Mouse (Mus musculus) lung, embryonic 14.5 days (tissue): ENCODE data around the gene Hyal1. TPM values are rescaled to one million over a fixed set of nuclear protein-coding genes. Genes with fewer than 3 reads are reported as not detected.
A peak's percentile ranks its signal among the peaks of the same experiment; 100 is the strongest.

ENCODE experiments used
- ATAC-seq: fragments of 200-750 bp; cut with Nextera tagmentation; 2 replicates; pipeline ENCODE4 v1.8.0; 2017; ENCODE audit warnings: mild to moderate bottlenecking, moderate TSS enrichment, moderate library complexity; ENCODE audit not compliant: insufficient read depth
- DNase-seq: peaks from one replicate; pipeline ENCODE4 v3.0.0-alpha.2; 2015
- H3K27ac ChIP-seq: fragments of 300-500 bp; sonication (generic); 2 replicates; pipeline ENCODE4 v1.5.1; 2014; ENCODE audit warnings: low read depth, mild to moderate bottlenecking, moderate library complexity
- H3K27me3 ChIP-seq: fragments of 300-500 bp; sonication (generic); 2 replicates; pipeline ENCODE4 v1.6.1; 2014; ENCODE audit warnings: low read length, control low read depth; ENCODE audit not compliant: insufficient read depth
- H3K36me3 ChIP-seq: fragments of 300-500 bp; sonication (generic); 2 replicates; pipeline ENCODE4 v1.6.1; 2014; ENCODE audit warnings: control low read depth; ENCODE audit not compliant: insufficient read depth
- H3K4me1 ChIP-seq: fragments of 300-500 bp; sonication (generic); 2 replicates; pipeline ENCODE4 v1.6.1; 2014; ENCODE audit warnings: antibody characterized with exemption, control low read depth; ENCODE audit not compliant: insufficient read depth
- H3K4me2 ChIP-seq: fragments of 300-500 bp; sonication (generic); 2 replicates; pipeline ENCODE4 v1.6.1; 2014; ENCODE audit warnings: mild to moderate bottlenecking
- H3K4me3 ChIP-seq: fragments of 300-500 bp; sonication (generic); 2 replicates; pipeline ENCODE4 v1.5.1; 2014; ENCODE audit warnings: low read depth, low read length
- H3K9ac ChIP-seq: fragments of 300-500 bp; sonication (generic); 2 replicates; pipeline ENCODE4 v1.6.1; 2014
- H3K9me3 ChIP-seq: fragments of 300-500 bp; sonication (generic); 2 replicates; pipeline ENCODE4 v1.6.1; 2016; ENCODE audit warnings: low read depth, low read length, control low read depth
- CTCF ChIP-seq: IDR thresholded peaks from 2 replicates; pipeline ENCODE4 v1.5.1; 2016; ENCODE audit warnings: antibody characterized with exemption, low read depth
- WGBS: fragments of 180-500 bp; shearing (Covaris S2); extraction: QIAGEN DNeasy Blood & Tissue Kit; methylation state at CpG from one replicate; pipeline ENCODE4 v1.1.7; 2014; 5-methylcytosine and 5-hydroxymethylcytosine counted together
- polyA plus RNA-seq: library from polyadenylated mRNA; unstranded; fragments of >200 nt; fragmentation: Nextera tagmentation; extraction: Ambion mirVana; gene quantifications from 2 replicates; pipeline ENCODE4 v1.2.1, GENCODE M21; 2014

Gene Hyal1
- polyA plus RNA-seq, 1 experiment from 2014 or later, result 5.9 TPM

GRCm38 (mm10) chr9:107626158-107626843 lies 49.6 kb downstream of the Hyal1 start:
- peaks cover 36% of the 10 kb centered on the region for H3K4me1 ChIP-seq

GRCm38 (mm10) chr9:107626844-107627277 lies 50.1 kb downstream of the Hyal1 start:
- DNase-seq, result peak; percentile 93
- TF ChIP-seq CTCF, result peak; percentile 99
- ATAC-seq, result peak; percentile 66
- H3K9ac ChIP-seq, result peak overlapping the region; percentile 42
- no peaks in the 10 kb centered on the region for H3K27me3 ChIP-seq
- peak overlapping the region; percentile 86 for H3K27ac ChIP-seq
- WGBS, result 5% methylated on average over 2 of the region's 2 CpGs
- peaks cover 62% of the 10 kb centered on the region for H3K36me3 ChIP-seq
- H3K4me1 ChIP-seq, result peaks cover 41% of the 10 kb centered on the region
- peak overlapping the region; percentile 48 for H3K4me2 ChIP-seq
- no peak overlapping the region for H3K4me3 ChIP-seq
- no peaks in the 10 kb centered on the region for H3K9me3 ChIP-seq

More at GRCm38 (mm10) chr9:107626158-107626843, 49.6 kb downstream of the Hyal1 start:
- WGBS, result 40% methylated on average over 15 of the region's 15 CpGs
- Histone ChIP-seq H3K9me3 (no peaks in the 10 kb centered on the region), H3K4me2 (peak overlapping the region; percentile 48), H3K27ac (peak overlapping the region; percentile 86), H3K9ac (peak overlapping the region; percentile 36; the same call in 1 of the 2 replicates), H3K27me3 (no peaks in the 10 kb centered on the region), H3K36me3 (peaks cover 58% of the 10 kb centered on the region), H3K4me3 (no peak overlapping the region)
- peak; percentile 16 for ATAC-seq
- no peak for TF ChIP-seq CTCF
- peak; percentile 37 for DNase-seq

GRCm38 (mm10) chr9:107627387-107628255 lies 50.9 kb downstream of the Hyal1 start:
- Histone ChIP-seq H3K27me3 (no peaks in the 10 kb centered on the region), H3K36me3 (peaks cover 54% of the 10 kb centered on the region), H3K4me1 (peaks cover 46% of the 10 kb centered on the region), H3K9me3 (no peaks in the 10 kb centered on the region), H3K9ac (peak overlapping the region; percentile 42), H3K27ac (peak overlapping the region; percentile 75), H3K4me2 (peak overlapping the region; percentile 48), H3K4me3 (no peak overlapping the region)
- TF ChIP-seq CTCF, result no peak
- WGBS, result 33% methylated on average over 20 of the region's 20 CpGs
- ATAC-seq, result no peak
- DNase-seq, result no peak

- DNase-seq, result peak; percentile 74
- Histone ChIP-seq H3K27ac (peak overlapping the region; percentile 75), H3K4me3 (no peak overlapping the region), H3K4me2 (peak overlapping the region; percentile 48), H3K9ac (peak overlapping the region; percentile 27), H3K27me3 (no peaks in the 10 kb centered on the region), H3K36me3 (peaks cover 43% of the 10 kb centered on the region), H3K4me1 (peaks cover 46% of the 10 kb centered on the region), H3K9me3 (no peaks in the 10 kb centered on the region)
- ATAC-seq, result 0 out of 2 replicates have a peak, but pooled peaks have one; percentile 7
- TF ChIP-seq CTCF, result no peak
- 38% methylated on average over 13 of the region's 15 CpGs for WGBS
Observed at GRCm38 (mm10) chr9:107628721-107629410, 52.1 kb downstream of the Hyal1 start.

GRCm38 (mm10) chr9:107629411-107629730 lies 52.6 kb downstream of the Hyal1 start:
- Histone ChIP-seq H3K4me1 (peaks cover 46% of the 10 kb centered on the region), H3K4me2 (peak overlapping the region; percentile 48; the same call in 1 of the 2 replicates), H3K27me3 (no peaks in the 10 kb centered on the region), H3K36me3 (peaks cover 40% of the 10 kb centered on the region), H3K27ac (peak overlapping the region; percentile 39), H3K4me3 (no peak overlapping the region), H3K9ac (no peak overlapping the region), H3K9me3 (no peaks in the 10 kb centered on the region)
- ATAC-seq (no peak), DNase-seq (no peak)
- TF ChIP-seq CTCF, result no peak
- 37% methylated on average over 4 of the region's 4 CpGs for WGBS

GRCm38 (mm10) chr9:107629901-107630425 lies 53.2 kb downstream of the Hyal1 start:
- Histone ChIP-seq H3K27ac (peak overlapping the region; percentile 39), H3K4me3 (no peak overlapping the region), H3K9me3 (no peaks in the 10 kb centered on the region), H3K36me3 (peaks cover 34% of the 10 kb centered on the region), H3K27me3 (no peaks in the 10 kb centered on the region), H3K4me1 (peaks cover 46% of the 10 kb centered on the region), H3K9ac (peak overlapping the region; percentile 14), H3K4me2 (peak overlapping the region; percentile 48)
- ATAC-seq (no peak), DNase-seq (peak; percentile 37)
- WGBS, result 22% methylated on average over 14 of the region's 14 CpGs
- no peak for TF ChIP-seq CTCF
